Mouse (Mus musculus) thymus, postnatal 0 days (tissue): ENCODE results near the gene Tas2r110. TPM values are rescaled to one million over a fixed set of nuclear protein-coding genes. Genes with fewer than 3 reads are reported as not detected.

ENCODE experiments used
- DNase-seq: peaks from one replicate; pipeline ENCODE4 v3.0.0-alpha.2; 2015; ENCODE audit warnings: low spot score
- polyA plus RNA-seq: library from polyadenylated mRNA; unstranded; fragments of >200 nt; fragmentation: Nextera tagmentation; extraction: Ambion mirVana; gene quantifications from 2 replicates; pipeline ENCODE4 v1.2.1, GENCODE M21; 2015

Gene Tas2r110
- not detected in 2 replicates for polyA plus RNA-seq

DNA sequence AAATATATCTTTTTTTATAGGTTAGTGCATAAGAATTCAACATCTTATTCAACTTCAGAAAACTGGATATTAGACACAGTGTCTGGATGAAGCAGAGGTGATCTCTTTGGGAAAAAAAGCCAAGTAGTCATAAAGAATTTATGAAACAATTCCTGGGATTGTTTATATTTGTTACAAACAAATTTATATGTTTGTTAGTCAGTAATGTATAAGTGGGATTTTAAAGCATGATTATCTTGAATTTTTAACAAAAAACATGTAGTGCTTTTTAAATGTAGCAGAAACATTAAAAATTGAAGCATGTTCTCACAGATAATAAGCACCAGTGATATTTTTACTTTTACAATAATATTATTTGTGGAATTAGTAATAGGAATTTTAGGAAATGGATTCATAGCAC lies at the start of gene Tas2r110:
Gene Tas2r110 (plus strand): TSS at position 301 of the 400 bp plus-strand sequence.
- DNase-seq: no peak

DNA sequence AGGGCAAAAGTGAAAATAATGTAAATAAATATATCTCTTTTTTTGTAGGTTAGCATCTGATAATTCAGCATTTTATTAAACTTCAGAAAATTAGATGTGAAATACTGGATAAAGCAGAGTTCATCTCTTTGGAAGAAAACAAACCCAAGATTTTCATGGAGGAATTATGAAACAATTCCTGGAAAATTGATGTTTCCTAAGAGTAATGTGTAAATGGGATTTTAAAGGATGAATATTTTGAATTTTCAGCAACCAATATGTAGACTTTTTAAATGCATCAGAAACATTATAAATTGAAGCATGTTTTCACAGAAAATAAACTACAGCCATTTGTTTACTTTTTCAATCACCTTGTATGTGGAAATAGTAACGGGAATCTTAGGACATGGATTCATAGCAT lies 21.0 kb upstream of the Tas2r110 start, which contains the start of gene Tas2r123:
Gene Tas2r123 (plus strand): TSS at position 301 of the 400 bp plus-strand sequence.
- no peak for DNase-seq

DNA sequence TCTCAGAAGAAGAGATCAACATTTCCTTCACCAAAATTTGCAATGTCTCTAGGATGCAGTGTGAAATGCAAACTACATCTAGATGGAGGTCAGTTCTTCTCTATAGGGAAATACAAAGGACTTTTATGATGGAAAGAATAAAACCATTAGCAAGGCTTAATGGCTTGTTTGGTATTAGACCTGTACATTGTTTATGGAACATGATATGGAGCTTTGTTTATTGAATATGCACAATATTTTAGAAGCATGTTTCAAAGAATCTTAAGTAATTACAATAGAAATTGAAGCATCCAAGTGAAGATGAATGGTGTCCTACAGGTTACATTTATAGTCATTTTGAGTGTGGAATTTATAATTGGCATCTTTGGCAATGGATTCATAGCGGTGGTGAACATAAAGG lies 12.7 kb upstream of the Tas2r110 start, which contains the start of gene Tas2r116:
Gene Tas2r116 (plus strand): TSS at position 301 of the 400 bp plus-strand sequence.
- DNase-seq: no peak

DNA sequence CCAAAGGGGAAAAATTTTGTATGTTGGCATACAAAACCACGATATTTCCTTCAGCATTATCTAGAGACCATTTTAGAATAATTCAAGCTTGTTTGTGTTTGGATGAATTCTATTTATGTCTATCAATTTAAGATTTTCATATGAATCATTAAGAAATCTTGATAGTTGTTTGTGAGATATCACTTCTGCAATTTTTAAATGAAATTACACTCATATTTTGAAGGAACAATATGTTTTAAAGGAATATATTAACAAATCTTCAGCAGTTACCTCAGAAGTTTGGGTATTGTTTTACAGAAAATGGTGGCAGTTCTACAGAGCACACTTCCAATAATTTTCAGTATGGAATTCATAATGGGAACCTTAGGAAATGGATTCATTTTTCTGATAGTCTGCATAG lies 24.9 kb downstream of the Tas2r110 start, which contains the start of gene Tas2r113:
Gene Tas2r113 (plus strand): TSS at position 301 of the 400 bp plus-strand sequence.
- DNase-seq: no peak

DNA sequence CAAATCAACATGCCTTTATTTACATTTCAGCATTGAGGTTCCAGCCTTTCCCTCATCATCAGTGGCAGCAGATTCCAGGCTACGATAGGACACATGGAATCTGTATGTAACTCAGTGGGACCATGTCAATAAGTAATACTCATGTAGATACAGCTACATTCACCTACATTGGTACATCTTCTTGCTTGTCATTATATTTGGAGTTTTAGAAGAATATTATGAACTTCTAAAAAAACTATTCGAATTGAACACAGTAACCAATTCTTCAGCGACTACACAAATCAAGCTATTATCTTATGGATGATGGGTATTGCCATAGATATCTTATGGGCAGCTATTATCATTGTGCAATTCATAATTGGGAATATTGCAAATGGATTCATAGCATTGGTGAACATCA lies 41.5 kb downstream of the Tas2r110 start, which contains the start of gene Tas2r125:
Gene Tas2r125 (plus strand): TSS at position 301 of the 400 bp plus-strand sequence.
- no peak for DNase-seq

Other genes with a start within 250 kb of the Tas2r110 start
- gene A630073D07Rik, start 216.5 kb upstream of the Tas2r110 start, polyA plus RNA-seq: not detected in 2 replicates
- gene Tas2r120, start 211.1 kb upstream of the Tas2r110 start, polyA plus RNA-seq: not detected in 2 replicates
- gene Tas2r121, start 167.0 kb upstream of the Tas2r110 start, polyA plus RNA-seq: not detected in 2 replicates
- gene Tas2r122, start 156.1 kb upstream of the Tas2r110 start, polyA plus RNA-seq: not detected in 2 replicates
- gene Tas2r115, start 130.0 kb upstream of the Tas2r110 start, polyA plus RNA-seq: not detected in 2 replicates
- not detected in 2 replicates for gene Tas2r124, start 113.3 kb upstream of the Tas2r110 start, polyA plus RNA-seq
- not detected in 2 replicates for gene Tas2r102, start 105.9 kb upstream of the Tas2r110 start, polyA plus RNA-seq
- gene Tas2r136, start 89.8 kb upstream of the Tas2r110 start, polyA plus RNA-seq: not detected in 2 replicates
- not detected in 2 replicates for gene Tas2r117, start 65.2 kb upstream of the Tas2r110 start, polyA plus RNA-seq
- gene Tas2r123, start 20.9 kb upstream of the Tas2r110 start, polyA plus RNA-seq: not detected in 2 replicates
- not detected in 2 replicates for gene Tas2r116, start 12.6 kb upstream of the Tas2r110 start, polyA plus RNA-seq
- not detected in 2 replicates for gene Tas2r113, start 25.0 kb downstream of the Tas2r110 start, polyA plus RNA-seq
- not detected in 2 replicates for gene Tas2r125, start 41.6 kb downstream of the Tas2r110 start, polyA plus RNA-seq
- gene Tas2r129, start 83.1 kb downstream of the Tas2r110 start, polyA plus RNA-seq: 0.14 TPM in 1 of 2 replicates, not detected in the other
- not detected in 2 replicates for gene Tas2r131, start 89.9 kb downstream of the Tas2r110 start, polyA plus RNA-seq
- gene Tas2r109, start 113.0 kb downstream of the Tas2r110 start, polyA plus RNA-seq: not detected in 2 replicates
- gene Tas2r103, start 169.1 kb downstream of the Tas2r110 start, polyA plus RNA-seq: not detected in 2 replicates
- not detected in 2 replicates for gene Tas2r140, start 187.8 kb downstream of the Tas2r110 start, polyA plus RNA-seq
- gene Smim10l1, start 236.9 kb downstream of the Tas2r110 start, polyA plus RNA-seq: 50.6 and 51.2 TPM in 2 replicates